Mouse (Mus musculus): Measurements from ENCODE around the gene Mapk8ip3. TPM values are rescaled to one million over a fixed set of nuclear protein-coding genes. Genes with fewer than 3 reads are reported as not detected.
A peak's percentile ranks its signal among the peaks of the same experiment; 100 is the strongest.

Mapk8ip3 gene
- polyA plus RNA-seq, 1 experiment from 2014 or later, result 11.6 TPM

GRCm38 (mm10) chr17:24850773-24851127 is 86.0 kb downstream of the Mapk8ip3 start:
- under 1% methylated on average over 20 of the region's 20 CpGs for WGBS (ENCODE audit: insufficient replicate concordance)
- peak overlapping the region; percentile 98 for H3K4me3 ChIP-seq (ENCODE audit: low read depth, low read length)
- ATAC-seq (ENCODE audit: low read depth), result no peak

GRCm38 (mm10) chr17:24850065-24850772 is 86.6 kb downstream of the Mapk8ip3 start, which contains the start of gene Fahd1:
Gene Fahd1 (minus strand): TSS chr17:24850364.
- under 1% methylated on average over 58 of the region's 58 CpGs for WGBS (ENCODE audit: insufficient replicate concordance)
- Histone ChIP-seq H3K4me3 (ENCODE audit: low read depth, low read length) (peak within 1 kb of the TSS; percentile 98), H3K4me2 (ENCODE audit: low read depth, low read length) (peak within 1 kb of the TSS; percentile 87), H3K36me3 (ENCODE audit: control insufficient read depth, insufficient read depth) (peaks cover 20% of the 10 kb centered on the region), H3K27me3 (ENCODE audit: control insufficient read depth, insufficient read depth, low read depth, low read length) (no peaks in the 10 kb centered on the region), H3K4me1 (ENCODE audit: control insufficient read depth, low read depth, low read length) (peaks cover 15% of the 10 kb centered on the region), H3K9me3 (replicated peaks; ENCODE audit: control insufficient read depth, low read length) (no peaks in the 10 kb centered on the region), H3K27ac (ENCODE audit: low read length) (peak within 1 kb of the TSS; percentile 99), H3K9ac (ENCODE audit: low read depth, low read length) (peak within 1 kb of the TSS; percentile 93)
- peak; percentile 89 for ATAC-seq (ENCODE audit: low read depth)

More at GRCm38 (mm10) chr17:24850773-24851127, 86.0 kb downstream of the Mapk8ip3 start:
- Histone ChIP-seq H3K27me3 (ENCODE audit: control insufficient read depth, insufficient read depth, low read depth, low read length) (no peaks in the 10 kb centered on the region), H3K9me3 (replicated peaks; ENCODE audit: control insufficient read depth, low read length) (no peaks in the 10 kb centered on the region), H3K4me2 (ENCODE audit: low read depth, low read length) (peak overlapping the region; percentile 87), H3K4me1 (ENCODE audit: control insufficient read depth, low read depth, low read length) (peaks cover 15% of the 10 kb centered on the region), H3K36me3 (ENCODE audit: control insufficient read depth, insufficient read depth) (peaks cover 25% of the 10 kb centered on the region), H3K27ac (ENCODE audit: low read length) (peak overlapping the region; percentile 99), H3K9ac (ENCODE audit: low read depth, low read length) (peak overlapping the region; percentile 93)

GRCm38 (mm10) chr17:24849733-24850064 is 87.1 kb downstream of the Mapk8ip3 start:
- Histone ChIP-seq H3K36me3 (ENCODE audit: control insufficient read depth, insufficient read depth) (peaks cover 19% of the 10 kb centered on the region), H3K4me2 (ENCODE audit: low read depth, low read length) (peak overlapping the region; percentile 72), H3K27me3 (ENCODE audit: control insufficient read depth, insufficient read depth, low read depth, low read length) (no peaks in the 10 kb centered on the region), H3K4me3 (ENCODE audit: low read depth, low read length) (peak overlapping the region; percentile 98), H3K9me3 (replicated peaks; ENCODE audit: control insufficient read depth, low read length) (no peaks in the 10 kb centered on the region), H3K9ac (ENCODE audit: low read depth, low read length) (peak overlapping the region; percentile 93), H3K27ac (ENCODE audit: low read length) (peak overlapping the region; percentile 99), H3K4me1 (ENCODE audit: control insufficient read depth, low read depth, low read length) (peaks cover 15% of the 10 kb centered on the region)
- under 1% methylated on average over 21 of the region's 21 CpGs for WGBS (ENCODE audit: insufficient replicate concordance)
- ATAC-seq (ENCODE audit: low read depth), result peak; percentile 22

GRCm38 (mm10) chr17:24848600-24849031 is 88.2 kb downstream of the Mapk8ip3 start:
- ATAC-seq (ENCODE audit: low read depth), result peak; percentile 38
- H3K9ac ChIP-seq (ENCODE audit: low read depth, low read length), result peak overlapping the region; percentile 68
- H3K4me1 ChIP-seq (ENCODE audit: control insufficient read depth, low read depth, low read length), result peaks cover 15% of the 10 kb centered on the region
- peak overlapping the region; percentile 72 for H3K4me2 ChIP-seq (ENCODE audit: low read depth, low read length)
- peaks cover 12% of the 10 kb centered on the region for H3K36me3 ChIP-seq (ENCODE audit: control insufficient read depth, insufficient read depth)
- H3K27me3 ChIP-seq (ENCODE audit: control insufficient read depth, insufficient read depth, low read depth, low read length), result no peaks in the 10 kb centered on the region
- H3K4me3 ChIP-seq (ENCODE audit: low read depth, low read length), result peak overlapping the region; percentile 98
- peak overlapping the region; percentile 98 for H3K27ac ChIP-seq (ENCODE audit: low read length)
- no peaks in the 10 kb centered on the region for H3K9me3 ChIP-seq (replicated peaks; ENCODE audit: control insufficient read depth, low read length)

- 77% methylated on average over 1 of the region's 1 CpGs for WGBS (ENCODE audit: insufficient replicate concordance)
- Histone ChIP-seq H3K27me3 (ENCODE audit: control insufficient read depth, insufficient read depth, low read depth, low read length) (no peaks in the 10 kb centered on the region), H3K4me3 (ENCODE audit: low read depth, low read length) (peak overlapping the region; percentile 47), H3K27ac (ENCODE audit: low read length) (peak overlapping the region; percentile 73), H3K9me3 (replicated peaks; ENCODE audit: control insufficient read depth, low read length) (no peaks in the 10 kb centered on the region), H3K4me2 (ENCODE audit: low read depth, low read length) (peak overlapping the region; percentile 72), H3K4me1 (ENCODE audit: control insufficient read depth, low read depth, low read length) (peaks cover 15% of the 10 kb centered on the region), H3K36me3 (ENCODE audit: control insufficient read depth, insufficient read depth) (no peaks in the 10 kb centered on the region; the same call in 1 of the 2 replicates), H3K9ac (ENCODE audit: low read depth, low read length) (peak overlapping the region; percentile 49)
- ATAC-seq (ENCODE audit: low read depth), result no peak
Measured at GRCm38 (mm10) chr17:24847386-24847785, 89.4 kb downstream of the Mapk8ip3 start.

- Histone ChIP-seq H3K9me3 (replicated peaks; ENCODE audit: control insufficient read depth, low read length) (no peaks in the 10 kb centered on the region), H3K27ac (ENCODE audit: low read length) (no peak overlapping the region), H3K9ac (ENCODE audit: low read depth, low read length) (no peak overlapping the region), H3K4me2 (ENCODE audit: low read depth, low read length) (no peak overlapping the region), H3K27me3 (ENCODE audit: control insufficient read depth, insufficient read depth, low read depth, low read length) (0 out of 2 replicates have a peak, but pooled peaks cover 3% of the 10 kb centered on the region), H3K4me1 (ENCODE audit: control insufficient read depth, low read depth, low read length) (peaks cover 9% of the 10 kb centered on the region), H3K4me3 (ENCODE audit: low read depth, low read length) (no peak overlapping the region), H3K36me3 (ENCODE audit: control insufficient read depth, insufficient read depth) (no peaks in the 10 kb centered on the region; the same call in 1 of the 2 replicates)
- 56% methylated on average over 9 of the region's 9 CpGs for whole genome bisulfite sequencing (ENCODE audit: insufficient replicate concordance)
- ATAC-seq (ENCODE audit: low read depth), result no peak
Measured at GRCm38 (mm10) chr17:24844525-24844924, 92.3 kb downstream of the Mapk8ip3 start.

GRCm38 (mm10) chr17:24842631-24843030 is 94.1 kb downstream of the Mapk8ip3 start:
- Histone ChIP-seq H3K9me3 (replicated peaks; ENCODE audit: control insufficient read depth, low read length) (no peaks in the 10 kb centered on the region), H3K9ac (ENCODE audit: low read depth, low read length) (no peak overlapping the region), H3K27me3 (ENCODE audit: control insufficient read depth, insufficient read depth, low read depth, low read length) (0 out of 2 replicates have a peak, but pooled peaks cover 3% of the 10 kb centered on the region), H3K36me3 (ENCODE audit: control insufficient read depth, insufficient read depth) (no peaks in the 10 kb centered on the region; the same call in 1 of the 2 replicates), H3K4me1 (ENCODE audit: control insufficient read depth, low read depth, low read length) (peaks cover 8% of the 10 kb centered on the region), H3K4me2 (ENCODE audit: low read depth, low read length) (no peak overlapping the region), H3K27ac (ENCODE audit: low read length) (no peak overlapping the region), H3K4me3 (ENCODE audit: low read depth, low read length) (no peak overlapping the region)
- no peak for ATAC-seq (ENCODE audit: low read depth)
- 38% methylated on average over 2 of the region's 2 CpGs for WGBS (ENCODE audit: insufficient replicate concordance)

Other genes starting within 250 kb of the Mapk8ip3 start
- gene Syngr3, start 247.0 kb downstream of the Mapk8ip3 start, polyA plus RNA-seq (2015; fragmentation: Nextera tagmentation; extraction: Ambion mirVana), result 0.05 and 0.21 TPM in 2 replicates
- gene Gfer, start 240.8 kb downstream of the Mapk8ip3 start, polyA plus RNA-seq (2015; fragmentation: Nextera tagmentation; extraction: Ambion mirVana), result 23.7 and 23.9 TPM in 2 replicates
- gene Noxo1, start 240.7 kb downstream of the Mapk8ip3 start, polyA plus RNA-seq (2015; fragmentation: Nextera tagmentation; extraction: Ambion mirVana), result 0.37 and 0.42 TPM in 2 replicates
- gene Tbl3, start 229.3 kb downstream of the Mapk8ip3 start, polyA plus RNA-seq (2015; fragmentation: Nextera tagmentation; extraction: Ambion mirVana), result 29.3 and 29.5 TPM in 2 replicates
- 0.07 TPM in 1 of 2 replicates, not detected in the other for gene Rnf151, start 218.9 kb downstream of the Mapk8ip3 start, polyA plus RNA-seq (2015; fragmentation: Nextera tagmentation; extraction: Ambion mirVana)
- gene Rps2, start 218.9 kb downstream of the Mapk8ip3 start, polyA plus RNA-seq (2015; fragmentation: Nextera tagmentation; extraction: Ambion mirVana), result 868 and 907 TPM in 2 replicates
- gene Ndufb10, start 212.5 kb downstream of the Mapk8ip3 start, polyA plus RNA-seq (2015; fragmentation: Nextera tagmentation; extraction: Ambion mirVana), result 168 and 174 TPM in 2 replicates
- gene Rpl3l, start 209.2 kb downstream of the Mapk8ip3 start, polyA plus RNA-seq (2015; fragmentation: Nextera tagmentation; extraction: Ambion mirVana), result 0.34 TPM in 1 of 2 replicates, not detected in the other
- 30.0 and 33.9 TPM in 2 replicates for gene Msrb1, start 200.3 kb downstream of the Mapk8ip3 start, polyA plus RNA-seq (2015; fragmentation: Nextera tagmentation; extraction: Ambion mirVana)
- 0.24 TPM in 1 of 2 replicates, not detected in the other for gene Hs3st6, start 184.0 kb downstream of the Mapk8ip3 start, polyA plus RNA-seq (2015; fragmentation: Nextera tagmentation; extraction: Ambion mirVana)
- gene Meiob, start 132.7 kb downstream of the Mapk8ip3 start, polyA plus RNA-seq (2015; fragmentation: Nextera tagmentation; extraction: Ambion mirVana), result 0.30 and 0.56 TPM in 2 replicates
- gene Hagh, start 96.8 kb downstream of the Mapk8ip3 start, polyA plus RNA-seq (2015; fragmentation: Nextera tagmentation; extraction: Ambion mirVana), result 124 and 125 TPM in 2 replicates
- gene Fahd1, start 86.6 kb downstream of the Mapk8ip3 start, polyA plus RNA-seq (2015; fragmentation: Nextera tagmentation; extraction: Ambion mirVana), result 46.3 and 47.3 TPM in 2 replicates
- 11.0 and 11.7 TPM in 2 replicates for gene Igfals, start 71.0 kb downstream of the Mapk8ip3 start, polyA plus RNA-seq (2015; fragmentation: Nextera tagmentation; extraction: Ambion mirVana)
- gene Nubp2, start 50.6 kb downstream of the Mapk8ip3 start, polyA plus RNA-seq (2015; fragmentation: Nextera tagmentation; extraction: Ambion mirVana), result 53.2 and 55.5 TPM in 2 replicates
- 38.9 and 40.3 TPM in 2 replicates for gene Spsb3, start 50.3 kb downstream of the Mapk8ip3 start, polyA plus RNA-seq (2015; fragmentation: Nextera tagmentation; extraction: Ambion mirVana)
- gene Eme2, start 41.9 kb downstream of the Mapk8ip3 start, polyA plus RNA-seq (2015; fragmentation: Nextera tagmentation; extraction: Ambion mirVana), result 12.1 and 12.2 TPM in 2 replicates
- 48.9 and 50.7 TPM in 2 replicates for gene Mrps34, start 41.9 kb downstream of the Mapk8ip3 start, polyA plus RNA-seq (2015; fragmentation: Nextera tagmentation; extraction: Ambion mirVana)
- gene Nme3, start 40.5 kb downstream of the Mapk8ip3 start, polyA plus RNA-seq (2015; fragmentation: Nextera tagmentation; extraction: Ambion mirVana), result 46.7 and 54.0 TPM in 2 replicates
- gene Jpt2, start 23.7 kb upstream of the Mapk8ip3 start, polyA plus RNA-seq (2015; fragmentation: Nextera tagmentation; extraction: Ambion mirVana), result 52.6 and 53.6 TPM in 2 replicates
- gene Cramp1l, start 78.8 kb upstream of the Mapk8ip3 start, polyA plus RNA-seq (2015; fragmentation: Nextera tagmentation; extraction: Ambion mirVana), result 2.7 and 2.9 TPM in 2 replicates
- 145 and 146 TPM in 2 replicates for gene Ift140, start 79.1 kb upstream of the Mapk8ip3 start, polyA plus RNA-seq (2015; fragmentation: Nextera tagmentation; extraction: Ambion mirVana)
- 6.2 and 7.3 TPM in 2 replicates for gene Tmem204, start 146.6 kb upstream of the Mapk8ip3 start, polyA plus RNA-seq (2015; fragmentation: Nextera tagmentation; extraction: Ambion mirVana)
- gene Telo2, start 179.0 kb upstream of the Mapk8ip3 start, polyA plus RNA-seq (2015; fragmentation: Nextera tagmentation; extraction: Ambion mirVana), result 12.2 TPM in 2 replicates
- not detected in 2 replicates for gene Ptx4, start 183.8 kb upstream of the Mapk8ip3 start, polyA plus RNA-seq (2015; fragmentation: Nextera tagmentation; extraction: Ambion mirVana)
- 9.9 and 10.3 TPM in 2 replicates for gene Clcn7, start 196.4 kb upstream of the Mapk8ip3 start, polyA plus RNA-seq (2015; fragmentation: Nextera tagmentation; extraction: Ambion mirVana)
- 0.04 TPM in 1 of 2 replicates, not detected in the other for gene Ccdc154, start 225.5 kb upstream of the Mapk8ip3 start, polyA plus RNA-seq (2015; fragmentation: Nextera tagmentation; extraction: Ambion mirVana)
- gene Gm38655, start 238.5 kb upstream of the Mapk8ip3 start, polyA plus RNA-seq (2015; fragmentation: Nextera tagmentation; extraction: Ambion mirVana), result not detected in 2 replicates
- gene BC003965, start 247.6 kb upstream of the Mapk8ip3 start, polyA plus RNA-seq (2015; fragmentation: Nextera tagmentation; extraction: Ambion mirVana), result 14.2 and 15.1 TPM in 2 replicates

Measured in liver, embryonic 16.5 days (tissue).